Mouse (Mus musculus) stomach, postnatal 0 days (tissue): ENCODE results near the gene Tctex1d2.

Experiments
- CTCF ChIP-seq: IDR thresholded peaks from 2 replicates; pipeline ENCODE4 v1.5.1; 2016; ENCODE audit warnings: antibody characterized with exemption, low read depth, mild to moderate bottlenecking, moderate library complexity
- EP300 ChIP-seq: optimal IDR thresholded peaks from 2 replicates; pipeline ENCODE3; 2016; ENCODE audit warnings: antibody characterized with exemption

- TF ChIP-seq CTCF (no peak), EP300 (no peak)
Measured at GRCm38 (mm10) chr16:32396541-32396835, 23.0 kb upstream of the Tctex1d2 start.
